Mouse (Mus musculus) right cerebral cortex, adult 18-20 months (tissue): ENCODE measurements at regions not wholly inside any gene's neighbourhood (a gene's known extent, or its start where the extent isn't known, plus 50 kb on each side); places are given as distances from the start of the nearest gene placed in this dataset.
"Not testable (repeated sequence)": the region's sequence is repeated elsewhere in the genome, so short reads cannot be mapped to it uniquely, and the experiment has no call there.

Experiments used
- DNase-seq: peaks from one replicate; pipeline ENCODE4 v3.0.0; 2022; ENCODE audit warnings: mixed read lengths

GRCm38 (mm10) chr1:83970641-83971285 is 393.2 kb downstream of the Pid1 start:
- no peak for DNase-seq

DNA sequence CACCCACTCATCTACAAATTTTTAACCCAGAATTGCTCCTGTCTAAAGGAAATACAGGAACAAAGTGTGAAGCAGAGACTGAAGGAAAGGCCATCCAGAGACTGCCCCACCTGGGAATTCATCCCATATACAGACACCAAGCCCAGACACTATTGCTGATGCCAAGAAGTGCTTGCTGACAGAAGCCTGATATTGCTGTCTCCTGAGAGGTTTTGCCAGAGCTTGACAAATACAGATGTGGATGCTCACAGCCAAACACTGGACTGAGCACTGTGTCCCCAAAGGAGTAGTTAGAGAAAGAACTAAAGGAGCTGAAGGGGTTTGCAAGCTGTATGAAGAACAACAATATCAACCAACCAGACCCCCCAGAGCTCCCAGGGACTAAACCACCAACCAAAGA is 399.3 kb downstream of the Pid1 start:
- not testable (repeated sequence) for DNase-seq

- DNase-seq, result no peak
Measured at GRCm38 (mm10) chr1:83961761-83962160, 402.2 kb downstream of the Pid1 start.

GRCm38 (mm10) chr1:83959756-83960155 is 404.2 kb downstream of the Pid1 start:
- DNase-seq, result no peak

GRCm38 (mm10) chr1:83922900-83923299 is 441.1 kb downstream of the Pid1 start:
- DNase-seq, result no peak

DNA sequence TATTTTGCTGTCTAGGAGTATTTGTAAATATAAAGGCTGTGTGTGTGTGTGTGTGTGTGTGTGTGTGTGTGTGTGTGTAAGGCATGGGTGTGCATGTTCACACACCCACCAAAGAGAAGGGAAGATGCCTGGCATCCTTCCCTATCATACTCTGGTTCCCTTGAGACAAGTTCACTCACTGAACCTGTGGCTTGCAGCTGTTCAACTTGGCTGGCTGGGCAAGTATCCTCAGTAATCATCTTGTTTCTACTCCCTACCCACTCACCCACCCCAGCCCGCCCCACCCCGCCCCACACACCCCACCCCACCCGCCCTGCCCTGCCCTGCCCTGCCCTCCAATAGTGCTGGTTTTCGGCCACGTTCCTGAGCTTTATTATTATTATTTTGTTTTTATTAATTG is 448.5 kb downstream of the Pid1 start:
- DNase-seq, result no peak

GRCm38 (mm10) chr1:83907347-83907746 is 456.6 kb downstream of the Pid1 start:
- DNase-seq, result no peak

GRCm38 (mm10) chr1:83906906-83907305 is 457.1 kb downstream of the Pid1 start:
- no peak for DNase-seq

DNA sequence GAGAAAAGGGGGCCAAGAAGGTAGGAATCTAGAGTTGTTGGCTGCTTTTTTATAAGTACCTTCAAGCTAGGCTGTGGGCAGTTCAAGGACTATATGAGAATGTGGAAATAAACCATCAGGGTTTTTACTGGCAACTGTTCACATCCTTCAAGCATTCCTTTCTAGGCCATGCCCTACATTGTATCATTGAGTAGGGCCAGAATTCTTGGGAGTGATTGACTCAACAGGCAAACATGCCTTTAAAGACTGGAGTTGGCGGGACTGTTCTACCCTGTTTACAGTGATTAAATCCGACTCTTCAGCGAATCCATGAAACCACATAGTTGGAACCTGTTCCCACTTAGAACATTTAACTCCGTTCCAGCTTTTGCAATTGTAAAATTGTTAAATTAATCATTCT is 463.8 kb downstream of the Pid1 start:
- DNase-seq, result no peak

- DNase-seq, result no peak
Measured at GRCm38 (mm10) chr1:83896650-83897049, 467.3 kb downstream of the Pid1 start.

DNA sequence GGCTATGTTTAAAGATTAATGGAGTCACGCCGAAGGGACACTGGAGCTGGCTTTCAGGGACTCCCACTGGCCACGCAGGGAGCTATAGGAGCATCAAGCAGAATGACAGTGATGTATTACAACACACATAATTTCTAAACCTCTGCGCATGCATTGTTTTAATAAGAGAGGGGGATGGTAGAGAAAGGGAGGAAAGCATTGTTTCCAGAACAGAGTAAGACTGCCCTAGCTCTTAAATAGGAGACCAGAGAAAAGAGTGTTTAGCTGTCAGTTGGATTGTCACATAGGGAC is 471.1 kb upstream of the Sphkap start:
- no peak for DNase-seq

DNA sequence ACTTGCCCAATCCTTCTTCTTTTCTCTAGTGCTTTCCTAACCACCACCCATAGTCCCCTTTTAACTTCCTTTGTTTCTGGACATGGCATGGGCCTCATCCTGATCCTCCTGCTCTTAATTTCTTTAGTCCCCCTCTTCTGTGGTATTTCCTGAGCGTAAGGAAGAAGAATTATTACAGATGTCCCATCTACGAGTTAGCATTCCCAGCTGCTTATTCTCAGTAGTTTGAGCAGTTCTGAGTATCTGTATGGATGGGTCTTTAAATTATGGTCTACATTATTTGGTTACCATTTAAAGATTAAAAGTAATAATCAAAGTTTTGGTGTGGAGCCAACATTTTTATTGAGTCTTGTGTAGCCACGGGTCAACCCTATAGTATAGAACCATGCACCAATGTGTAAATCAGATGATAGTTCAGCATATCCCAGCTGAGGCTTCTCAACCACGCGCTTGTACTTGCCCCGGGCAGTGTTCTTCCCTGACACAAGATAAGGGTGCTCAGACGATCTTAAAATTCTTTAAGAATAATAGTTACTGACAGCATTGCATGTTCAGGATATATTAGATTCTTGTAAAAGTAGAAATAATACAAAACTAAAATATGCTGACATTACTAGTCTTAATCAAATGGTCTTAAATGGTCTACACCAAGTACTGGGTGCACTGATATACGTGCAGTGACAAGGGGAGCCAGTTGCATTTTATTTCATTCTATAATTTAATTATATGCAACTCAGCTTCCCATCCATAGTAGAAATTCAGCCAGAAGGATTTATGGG is 470.5 kb upstream of the Sphkap start:
- DNase-seq, result no peak

- peak; percentile 9 for DNase-seq
Measured at GRCm38 (mm10) chr1:83870853-83871567, 463.0 kb upstream of the Sphkap start.

GRCm38 (mm10) chr1:83869046-83869445 is 461.0 kb upstream of the Sphkap start:
- no peak for DNase-seq

- no peak for DNase-seq
Measured at GRCm38 (mm10) chr1:83862541-83862940, 454.5 kb upstream of the Sphkap start.

GRCm38 (mm10) chr1:83862128-83862527 is 454.1 kb upstream of the Sphkap start:
- no peak for DNase-seq

GRCm38 (mm10) chr1:83859732-83860424 is 451.9 kb upstream of the Sphkap start:
- DNase-seq, result no peak

DNA sequence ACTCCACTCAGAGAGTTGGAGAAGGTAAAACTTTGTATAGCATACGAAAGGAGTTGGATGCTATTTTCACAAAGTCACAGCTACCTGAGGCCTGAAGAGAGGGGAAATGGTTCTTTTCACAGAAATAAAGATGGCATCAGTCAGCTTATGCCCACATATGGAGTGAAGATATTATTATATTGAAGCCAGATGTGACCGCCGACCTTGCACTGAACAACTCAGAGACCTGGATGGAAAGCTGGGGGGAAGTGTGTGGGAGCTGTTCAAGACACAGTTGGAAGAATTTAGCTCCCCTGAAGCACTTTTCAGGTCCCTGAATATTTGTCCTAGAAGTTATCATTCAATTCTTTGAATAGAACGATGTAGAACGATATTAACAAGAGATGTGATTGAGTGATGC is 446.0 kb upstream of the Sphkap start:
- DNase-seq, result no peak

DNA sequence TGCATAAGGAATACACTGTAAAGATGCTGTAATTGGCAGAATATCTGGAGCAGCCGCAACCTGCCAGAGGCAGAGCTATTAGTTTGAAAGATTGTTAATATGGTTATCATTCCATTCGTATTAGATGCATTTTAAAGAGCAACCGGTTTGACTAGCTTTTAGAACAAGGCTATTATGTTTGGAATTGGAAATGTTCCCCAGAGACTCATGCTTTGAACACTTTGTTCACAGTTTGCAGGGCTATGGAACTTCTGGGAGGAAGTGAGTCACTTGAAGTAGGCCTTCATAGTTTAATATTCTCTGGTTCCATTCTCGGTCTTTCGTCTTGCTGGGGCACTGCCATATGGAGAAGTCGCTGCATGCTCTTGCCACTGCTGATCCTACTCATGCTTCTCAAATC is 443.1 kb upstream of the Sphkap start:
- no peak for DNase-seq

DNA sequence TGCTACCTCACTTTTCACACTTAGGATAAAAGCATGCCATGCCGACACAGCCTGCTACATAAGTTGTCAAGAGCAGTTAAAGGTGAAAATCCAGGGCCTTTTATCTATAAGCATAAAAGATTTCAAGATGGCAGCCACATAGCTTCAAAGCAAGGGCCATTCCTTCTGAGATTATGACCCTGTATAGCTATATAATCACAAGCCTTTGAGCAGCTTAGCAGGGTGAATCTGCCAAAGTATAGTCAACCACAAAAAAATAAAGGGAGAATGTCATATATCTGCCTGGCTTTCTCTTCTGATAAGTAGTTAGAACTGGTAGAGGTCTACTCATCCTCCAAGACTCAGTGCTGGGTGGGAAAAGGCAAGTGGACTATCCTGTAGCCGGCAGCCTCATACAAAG is 440.4 kb upstream of the Sphkap start:
- no peak for DNase-seq

DNA sequence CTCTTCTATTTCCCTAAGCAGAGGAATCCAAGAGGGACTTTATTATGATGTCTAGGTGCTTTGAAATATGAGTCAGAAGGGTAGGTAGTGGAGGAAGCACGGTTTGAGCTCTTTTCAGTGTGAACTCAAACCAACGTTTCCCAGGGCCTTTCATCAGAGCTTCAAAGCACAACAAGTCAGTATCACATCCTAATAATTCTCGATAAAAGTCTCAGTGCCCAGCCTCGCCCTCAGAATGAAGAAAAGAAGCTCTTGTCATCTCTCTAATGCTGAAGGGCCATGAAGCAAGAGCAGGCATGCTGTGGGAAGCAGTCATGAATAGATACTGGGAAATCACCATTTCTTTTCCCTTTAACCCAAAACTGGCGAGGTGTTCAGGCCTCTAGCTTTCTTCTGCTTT is 440.0 kb upstream of the Sphkap start:
- no peak for DNase-seq

- DNase-seq, result no peak
Measured at GRCm38 (mm10) chr1:83844827-83845379, 436.9 kb upstream of the Sphkap start.

DNA sequence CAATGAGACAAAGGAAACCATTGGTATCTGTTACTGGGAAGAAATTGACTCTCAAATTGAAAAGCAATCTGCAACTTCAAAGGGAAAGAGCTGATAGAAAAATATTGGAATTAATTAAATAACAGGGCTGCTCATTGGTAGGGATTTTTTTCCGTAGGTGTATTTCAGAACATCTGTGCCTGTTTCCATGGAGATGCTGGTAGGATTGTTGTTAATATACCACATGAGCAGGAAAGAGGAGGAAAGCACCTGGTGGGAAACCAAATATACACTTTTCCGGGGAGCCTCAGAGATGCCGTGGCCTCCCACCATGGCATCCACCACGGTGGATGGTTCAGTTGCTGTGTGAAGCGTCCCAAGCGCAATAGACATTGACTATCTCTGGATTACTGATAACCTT is 428.0 kb upstream of the Sphkap start:
- DNase-seq, result no peak
